Comparison of ENCODE assay signal across 27 mouse cellular contexts in genomic region chr17:46915129-46915528, GRCm38 (mm10). TPM values are rescaled to one million over a fixed set of nuclear protein-coding genes. Genes with fewer than 3 reads are reported as not detected.
DNase-seq lines count a peak whose midpoint lies in the region; ATAC-seq lines count a peak whose summit lies in the region.
"Had no signal": no experiment of that assay in that cellular context is flagged by ENCODE, and none has a peak within 500 bp of the region (broad histone marks: within the 10 kb centered on the region; RNA-seq: fewer than 3 reads in every experiment).

No protein-coding gene starts in this region.

- WGBS in forebrain, embryonic 10.5 days: 66% methylated on average over 3 of the region's 3 CpGs
- 58% methylated on average over 3 of the region's 3 CpGs for WGBS in forebrain, embryonic 13.5 days
- 59% methylated on average over 3 of the region's 3 CpGs for WGBS in midbrain, embryonic 10.5 days
- 73% methylated on average over 3 of the region's 3 CpGs for WGBS in midbrain, embryonic 15.5 days
- 53% methylated on average over 3 of the region's 3 CpGs for WGBS in stomach, embryonic 15.5 days

- no peaks in the 10 kb centered on the region for H3K9me3 ChIP-seq in forebrain, embryonic 10.5 days
- H3K9me3 ChIP-seq in forebrain, embryonic 13.5 days (replicated peaks): no peaks in the 10 kb centered on the region
- H3K9me3 ChIP-seq in midbrain, embryonic 10.5 days (replicated peaks): no peaks in the 10 kb centered on the region
- H3K9me3 ChIP-seq in midbrain, embryonic 15.5 days: no peaks in the 10 kb centered on the region
- no peaks in the 10 kb centered on the region for H3K9me3 ChIP-seq in stomach, embryonic 15.5 days
- H3K9me3 ChIP-seq: embryonic facial prominence, embryonic 10.5 days; embryonic facial prominence, embryonic 12.5 days; forebrain, embryonic 12.5 days; forebrain, embryonic 15.5 days; G1E had no signal

- 0 out of 2 replicates have a peak overlapping the region, but pooled peaks have one; percentile 13 for H3K27ac ChIP-seq in forebrain, embryonic 10.5 days
- H3K27ac ChIP-seq in forebrain, embryonic 13.5 days: no peak overlapping the region
- H3K27ac ChIP-seq in midbrain, embryonic 10.5 days (replicated peaks): 0 out of 2 replicates have a peak overlapping the region, but pooled peaks have one; percentile 9
- H3K27ac ChIP-seq in midbrain, embryonic 15.5 days: no peak overlapping the region
- no peak overlapping the region for H3K27ac ChIP-seq in stomach, embryonic 15.5 days
- H3K27ac ChIP-seq: embryonic facial prominence, embryonic 10.5 days; embryonic facial prominence, embryonic 12.5 days; forebrain, embryonic 12.5 days; forebrain, embryonic 15.5 days had no signal

- ATAC-seq in forebrain, embryonic 13.5 days: no peak
- no peak for ATAC-seq in midbrain, embryonic 15.5 days (replicated peaks)
- peak; percentile 13; the same call in 1 of the 2 replicates for ATAC-seq in stomach, embryonic 15.5 days (ENCODE audit: insufficient read depth, low FRiP score, low read depth)
- ATAC-seq: activated CD4-positive, CD25-positive, alpha-beta regulatory T cell, adult 4 months; CD4-positive, CD25-positive, alpha-beta regulatory T cell, adult 4 months; forebrain, embryonic 15.5 days; forebrain, postnatal 0 days; Patski had no signal

- H3K36me3 ChIP-seq in forebrain, embryonic 10.5 days (replicated peaks): no peaks in the 10 kb centered on the region
- H3K36me3 ChIP-seq in forebrain, embryonic 13.5 days (ENCODE audit: poor library complexity, severe bottlenecking): no peaks in the 10 kb centered on the region
- no peaks in the 10 kb centered on the region for H3K36me3 ChIP-seq in midbrain, embryonic 10.5 days
- no peaks in the 10 kb centered on the region for H3K36me3 ChIP-seq in midbrain, embryonic 15.5 days (replicated peaks)
- H3K36me3 ChIP-seq in stomach, embryonic 15.5 days: no peaks in the 10 kb centered on the region
- H3K36me3 ChIP-seq: embryonic facial prominence, embryonic 10.5 days; embryonic facial prominence, embryonic 12.5 days; forebrain, embryonic 12.5 days; forebrain, embryonic 15.5 days; G1E had no signal

- H3K27me3 ChIP-seq in forebrain, embryonic 10.5 days (ENCODE audit: poor library complexity, severe bottlenecking): no peaks in the 10 kb centered on the region
- no peaks in the 10 kb centered on the region for H3K27me3 ChIP-seq in forebrain, embryonic 13.5 days
- H3K27me3 ChIP-seq in midbrain, embryonic 10.5 days (ENCODE audit: low read depth, poor library complexity, severe bottlenecking): no peaks in the 10 kb centered on the region
- H3K27me3 ChIP-seq in midbrain, embryonic 15.5 days (replicated peaks): no peaks in the 10 kb centered on the region
- no peaks in the 10 kb centered on the region for H3K27me3 ChIP-seq in stomach, embryonic 15.5 days (replicated peaks)
- H3K27me3 ChIP-seq: CH12.LX; embryonic facial prominence, embryonic 12.5 days; forebrain, embryonic 12.5 days; forebrain, embryonic 15.5 days; Patski had no signal

- DNase-seq in forebrain, embryonic 10.5 days (ENCODE audit: extremely low spot score, low spot score): no peak
- no peak for DNase-seq in midbrain, embryonic 10.5 days (ENCODE audit: low spot score)
- DNase-seq in spleen, postnatal 36 days (ENCODE audit: low spot score in 2 of 2): no peak
- DNase-seq: adrenal gland, adult 8-10 months; adrenal gland, postnatal 14 days; adrenal gland, postnatal 36 days; B cell, adult 2 months; cerebellum, adult 11-12 months; cerebellum, adult 2 months; cerebellum, adult 9-10 months; cerebellum, postnatal 10 days; cerebellum, postnatal 25 days; forebrain, postnatal 0 days had no signal

- peaks cover 36% of the 10 kb centered on the region for H3K4me1 ChIP-seq in forebrain, embryonic 10.5 days
- H3K4me1 ChIP-seq in forebrain, embryonic 13.5 days: no peaks in the 10 kb centered on the region
- peaks cover 46% of the 10 kb centered on the region for H3K4me1 ChIP-seq in midbrain, embryonic 10.5 days
- no peaks in the 10 kb centered on the region for H3K4me1 ChIP-seq in midbrain, embryonic 15.5 days
- no peaks in the 10 kb centered on the region for H3K4me1 ChIP-seq in stomach, embryonic 15.5 days
- H3K4me1 ChIP-seq: forebrain, embryonic 15.5 days had no signal

- H3K4me2 ChIP-seq in forebrain, embryonic 13.5 days: no peak overlapping the region
- no peak overlapping the region for H3K4me2 ChIP-seq in midbrain, embryonic 15.5 days
- no peak overlapping the region for H3K4me2 ChIP-seq in stomach, embryonic 15.5 days
- H3K4me2 ChIP-seq: embryonic facial prominence, embryonic 12.5 days; forebrain, embryonic 12.5 days; forebrain, embryonic 15.5 days had no signal

- no peak overlapping the region for H3K4me3 ChIP-seq in forebrain, embryonic 10.5 days
- no peak overlapping the region for H3K4me3 ChIP-seq in forebrain, embryonic 13.5 days
- H3K4me3 ChIP-seq in midbrain, embryonic 10.5 days: no peak overlapping the region
- H3K4me3 ChIP-seq in midbrain, embryonic 15.5 days: no peak overlapping the region
- no peak overlapping the region for H3K4me3 ChIP-seq in stomach, embryonic 15.5 days (replicated peaks)
- H3K4me3 ChIP-seq: embryonic facial prominence, embryonic 10.5 days; embryonic facial prominence, embryonic 12.5 days; forebrain, embryonic 12.5 days; forebrain, embryonic 15.5 days had no signal

- no peak overlapping the region for H3K9ac ChIP-seq in forebrain, embryonic 13.5 days
- no peak overlapping the region for H3K9ac ChIP-seq in midbrain, embryonic 15.5 days
- H3K9ac ChIP-seq in stomach, embryonic 15.5 days: no peak overlapping the region
- H3K9ac ChIP-seq: embryonic facial prominence, embryonic 12.5 days; forebrain, embryonic 12.5 days; forebrain, embryonic 15.5 days; forebrain, postnatal 0 days had no signal

RNA-seq across cellular contexts. Expression of gene Prph2, which starts 4.9 kb away (rescaled TPM):
- not detected in 2 replicates for polyA plus RNA-seq in forebrain, embryonic 10.5 days (2016; fragmentation: Nextera tagmentation; extraction: Ambion mirVana)
- polyA plus RNA-seq in forebrain, embryonic 13.5 days (2015; fragmentation: Nextera tagmentation; extraction: Ambion mirVana): not detected in 2 replicates
- polyA plus RNA-seq in midbrain, embryonic 10.5 days (2016; fragmentation: Nextera tagmentation; extraction: Ambion mirVana): not detected in 2 replicates
- not detected in 2 replicates for polyA plus RNA-seq in midbrain, embryonic 15.5 days (2015; fragmentation: Nextera tagmentation; extraction: Ambion mirVana)
- polyA plus RNA-seq in stomach, embryonic 15.5 days (2015; fragmentation: Nextera tagmentation; extraction: Ambion mirVana): not detected in 2 replicates
- polyA plus RNA-seq: activated CD4-positive, CD25-positive, alpha-beta regulatory T cell, adult 4 months; CD4-positive, CD25-positive, alpha-beta regulatory T cell, adult 4 months; cerebellum, adult 2 months; cortical plate, adult 2 months; embryonic facial prominence, embryonic 10.5 days; embryonic facial prominence, embryonic 14.5 days; forebrain, embryonic 12.5 days; forebrain, embryonic 15.5 days; forebrain, postnatal 0 days; G1E; Patski had no signal

RNA-seq across cellular contexts. Expression of gene Tbcc, which starts 24.6 kb away (rescaled TPM):
- 43.1 and 48.4 TPM in 2 replicates for polyA plus RNA-seq in forebrain, embryonic 10.5 days (2016; fragmentation: Nextera tagmentation; extraction: Ambion mirVana)
- 51.3 and 53.5 TPM in 2 replicates for polyA plus RNA-seq in forebrain, embryonic 13.5 days (2015; fragmentation: Nextera tagmentation; extraction: Ambion mirVana)
- 55.9 and 57.7 TPM in 2 replicates for polyA plus RNA-seq in midbrain, embryonic 10.5 days (2016; fragmentation: Nextera tagmentation; extraction: Ambion mirVana)
- polyA plus RNA-seq in midbrain, embryonic 15.5 days (2015; fragmentation: Nextera tagmentation; extraction: Ambion mirVana): 61.6 and 68.5 TPM in 2 replicates
- polyA plus RNA-seq in stomach, embryonic 15.5 days (2015; fragmentation: Nextera tagmentation; extraction: Ambion mirVana): 54.8 and 63.0 TPM in 2 replicates

RNA-seq across cellular contexts. Expression of gene Bicral, which starts 56.8 kb away (rescaled TPM):
- polyA plus RNA-seq in forebrain, embryonic 10.5 days (2016; fragmentation: Nextera tagmentation; extraction: Ambion mirVana): 2.9 and 4.1 TPM in 2 replicates
- polyA plus RNA-seq in forebrain, embryonic 13.5 days (2015; fragmentation: Nextera tagmentation; extraction: Ambion mirVana): 5.2 and 5.8 TPM in 2 replicates
- 3.1 and 4.4 TPM in 2 replicates for polyA plus RNA-seq in midbrain, embryonic 10.5 days (2016; fragmentation: Nextera tagmentation; extraction: Ambion mirVana)
- 10.5 and 12.8 TPM in 2 replicates for polyA plus RNA-seq in midbrain, embryonic 15.5 days (2015; fragmentation: Nextera tagmentation; extraction: Ambion mirVana)
- polyA plus RNA-seq in stomach, embryonic 15.5 days (2015; fragmentation: Nextera tagmentation; extraction: Ambion mirVana): 4.6 and 5.6 TPM in 2 replicates

Comparison
In these comparisons a context has a peak if more than half of its experiments do, and no peak if none do; other contexts are left out.
1. H3K27ac ChIP-seq: peak in forebrain, embryonic 10.5 days (single experiment) and midbrain, embryonic 10.5 days (single experiment); none in forebrain, embryonic 13.5 days (single experiment), midbrain, embryonic 15.5 days (single experiment) and stomach, embryonic 15.5 days (single experiment).